Mouse (Mus musculus): ENCODE data around the gene Ssna1.

Gene Ssna1

DNA sequence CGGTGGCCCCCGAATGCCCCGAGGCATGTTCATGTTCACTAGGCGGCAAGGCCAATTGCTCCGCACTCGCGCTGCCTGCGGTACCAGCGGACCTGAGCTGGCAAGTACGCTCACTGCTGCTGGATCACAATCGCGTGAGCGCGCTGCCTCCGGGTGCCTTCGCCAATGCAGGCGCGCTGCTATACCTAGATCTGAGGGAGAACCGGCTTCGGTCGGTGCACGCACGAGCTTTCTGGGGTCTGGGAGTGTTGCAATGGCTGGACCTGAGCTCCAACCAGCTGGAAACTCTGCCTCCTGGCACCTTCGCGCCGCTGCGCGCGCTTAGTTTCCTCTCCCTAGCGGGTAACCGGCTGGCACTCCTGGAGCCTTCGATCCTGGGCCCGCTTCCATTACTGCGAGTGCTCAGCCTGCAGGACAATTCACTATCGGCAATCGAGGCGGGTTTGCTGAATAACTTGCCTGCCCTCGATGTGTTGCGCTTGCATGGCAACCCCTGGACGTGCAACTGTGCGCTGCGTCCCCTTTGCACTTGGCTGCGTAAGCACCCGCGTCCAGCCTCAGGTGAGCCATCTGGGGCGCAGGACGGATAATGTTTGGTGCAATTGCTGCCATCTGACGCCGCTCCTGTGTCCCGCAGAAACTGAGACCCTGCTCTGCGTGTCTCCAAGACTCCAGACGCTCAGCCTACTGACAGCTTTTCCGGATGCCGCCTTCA is 18.0 kb upstream of the Ssna1 start:
- DNase-seq (ENCODE audit: low read depth, low spot score), result peak; percentile 86

DNA sequence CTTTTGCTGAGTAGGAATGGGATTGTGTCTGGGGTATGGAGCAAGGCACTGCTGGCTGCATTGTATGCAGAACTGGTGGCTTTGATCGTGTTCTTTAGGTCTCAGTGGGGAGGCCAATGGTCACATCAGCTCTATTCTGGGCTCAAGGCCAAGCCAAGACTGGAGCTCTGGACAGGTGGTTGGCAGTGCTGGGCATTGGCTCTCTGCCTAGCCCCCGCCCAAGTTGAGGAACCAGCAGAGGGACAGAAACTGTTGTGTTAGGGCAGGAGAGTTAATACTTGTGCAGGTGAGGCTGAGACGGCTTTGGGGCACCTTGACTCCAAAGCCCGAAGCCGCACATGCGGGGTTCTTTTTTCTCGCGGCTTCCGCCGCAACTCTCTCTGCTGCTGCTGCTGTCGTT is 17.4 kb upstream of the Ssna1 start, which contains the start of gene Lrrc26:
Lrrc26 (plus strand) TSS at position 265 of the 400 bp plus-strand sequence.
- DNase-seq (ENCODE audit: low read depth, low spot score), result peak; percentile 81

DNA sequence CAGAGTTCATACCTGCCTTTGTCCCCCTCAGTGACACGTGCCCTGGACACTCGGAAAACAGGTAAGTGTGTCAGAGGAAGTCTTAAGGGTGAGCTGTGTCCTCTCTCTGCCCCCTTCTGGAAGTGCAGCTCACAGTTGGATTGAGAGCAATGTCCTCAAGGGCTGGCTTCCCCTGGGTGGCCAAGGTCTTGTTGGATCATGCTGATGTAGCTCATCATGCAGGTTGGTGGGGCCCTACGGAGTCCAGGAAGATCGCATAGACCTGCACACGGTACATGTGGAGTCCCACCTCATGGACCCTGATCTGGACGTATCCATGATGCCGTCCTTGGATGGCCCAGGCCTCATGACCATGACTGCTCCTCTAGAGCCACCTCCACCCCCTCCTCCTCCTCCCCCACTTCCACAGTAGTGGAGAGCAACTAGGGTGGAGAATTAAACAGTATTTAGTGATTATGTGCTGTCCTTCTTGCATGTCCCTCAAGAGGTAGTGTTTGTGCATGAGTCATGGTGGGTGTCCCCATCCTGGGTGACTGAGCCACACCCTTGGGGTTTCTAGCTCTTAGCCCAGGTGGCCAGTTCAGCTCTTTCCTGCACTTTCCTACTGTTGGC is 16.6 kb upstream of the Ssna1 start:
- no peak for DNase-seq (ENCODE audit: low read depth, low spot score)

DNA sequence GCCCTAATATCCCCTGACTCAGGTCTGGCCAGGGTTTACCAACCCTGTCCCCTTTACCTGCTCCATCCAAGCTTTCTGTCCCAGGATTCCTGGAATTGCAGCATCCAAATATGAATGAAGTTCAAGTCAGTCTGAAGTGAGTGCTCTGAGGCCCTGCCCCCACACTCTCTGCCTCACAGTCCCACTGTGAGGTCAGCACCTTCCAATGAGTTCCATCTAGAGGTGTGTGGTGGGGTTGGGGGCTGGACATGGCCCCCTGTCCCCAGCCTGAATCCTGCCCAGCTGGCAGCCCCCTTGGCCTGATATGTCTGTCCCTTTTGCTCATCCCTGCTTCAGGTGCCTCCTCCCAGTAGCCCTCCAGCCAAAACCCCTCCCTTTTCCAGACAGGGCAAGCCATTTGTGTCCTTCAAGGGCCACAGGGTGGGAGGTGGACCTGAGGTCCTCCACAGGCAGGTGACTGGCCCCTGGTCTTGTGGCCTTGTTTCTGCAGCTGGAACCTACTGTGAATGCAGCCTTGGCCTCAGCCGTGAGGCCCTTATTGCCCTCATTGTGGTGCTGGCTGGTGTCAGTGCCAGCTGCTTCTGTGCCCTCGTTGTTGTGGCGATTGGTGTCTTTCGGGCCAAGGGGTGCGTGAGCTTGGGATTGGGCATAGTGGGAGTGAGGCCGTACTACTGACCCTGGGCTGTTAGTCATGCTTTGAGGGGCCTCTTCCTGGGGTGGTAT is 15.8 kb upstream of the Ssna1 start, which contains the start of gene Tmem210:
Tmem210 (plus strand) TSS at position 219 of the 723 bp plus-strand sequence.
- no peak for DNase-seq (ENCODE audit: low read depth, low spot score)

DNA sequence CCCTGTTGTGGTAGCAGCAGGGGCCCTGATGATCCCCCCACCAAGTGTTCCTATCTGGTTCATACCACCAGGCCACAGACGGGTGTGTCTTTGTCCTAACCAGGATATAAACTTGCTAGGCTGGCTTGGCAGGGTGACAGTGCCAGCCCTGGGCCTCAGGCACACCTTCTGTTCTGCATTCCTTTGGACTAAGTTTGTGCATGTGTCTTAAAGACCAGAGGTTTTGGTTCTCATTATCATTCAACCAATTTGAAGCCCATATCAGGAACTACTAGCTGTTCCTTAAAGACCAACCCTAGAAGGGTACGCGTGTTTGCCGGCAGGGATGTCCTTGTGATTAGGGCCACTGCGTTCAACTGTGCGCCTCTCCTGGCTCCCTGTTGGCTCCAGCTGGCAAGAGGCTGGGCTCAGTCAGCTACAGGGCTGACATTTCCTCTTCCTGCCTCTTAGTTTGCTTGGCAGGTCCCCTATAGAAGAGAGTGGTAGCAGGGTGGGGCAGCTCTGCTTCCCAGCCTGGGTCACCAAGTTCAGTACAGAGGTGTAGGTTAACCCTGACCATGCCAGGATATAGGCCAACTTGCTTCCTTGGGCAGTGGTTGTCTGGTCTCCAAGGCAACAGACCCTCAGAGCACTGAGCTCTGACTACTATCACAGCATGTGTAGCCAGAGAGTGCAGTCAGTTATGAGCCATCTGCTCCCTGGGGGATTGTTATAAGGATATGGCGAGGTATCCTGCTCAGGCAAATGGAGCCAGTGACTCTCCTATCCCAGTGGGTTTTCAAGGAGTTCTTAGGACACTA is 14.8 kb upstream of the Ssna1 start:
- DNase-seq (ENCODE audit: low read depth, low spot score), result no peak

DNA sequence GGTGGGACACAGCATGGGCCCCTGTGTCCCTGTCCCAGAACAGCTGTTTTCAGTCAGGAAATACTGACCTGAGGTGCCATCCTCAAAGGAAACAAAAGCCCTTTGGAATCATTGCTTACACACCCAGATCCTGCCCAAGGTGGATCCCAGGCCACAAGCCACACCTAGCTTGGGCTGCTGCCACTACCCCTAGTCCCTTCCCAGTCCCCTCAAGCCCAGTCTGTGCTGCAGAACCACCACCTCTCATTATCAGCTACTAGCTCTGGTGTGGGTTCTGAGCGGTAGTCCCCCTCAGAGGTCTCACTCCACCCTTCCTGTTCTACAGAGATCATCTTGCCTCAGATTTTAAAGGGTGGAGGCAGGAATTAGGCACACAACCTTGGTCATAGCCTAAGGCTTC is 14.1 kb upstream of the Ssna1 start:
- DNase-seq (ENCODE audit: low read depth, low spot score), result no peak

DNA sequence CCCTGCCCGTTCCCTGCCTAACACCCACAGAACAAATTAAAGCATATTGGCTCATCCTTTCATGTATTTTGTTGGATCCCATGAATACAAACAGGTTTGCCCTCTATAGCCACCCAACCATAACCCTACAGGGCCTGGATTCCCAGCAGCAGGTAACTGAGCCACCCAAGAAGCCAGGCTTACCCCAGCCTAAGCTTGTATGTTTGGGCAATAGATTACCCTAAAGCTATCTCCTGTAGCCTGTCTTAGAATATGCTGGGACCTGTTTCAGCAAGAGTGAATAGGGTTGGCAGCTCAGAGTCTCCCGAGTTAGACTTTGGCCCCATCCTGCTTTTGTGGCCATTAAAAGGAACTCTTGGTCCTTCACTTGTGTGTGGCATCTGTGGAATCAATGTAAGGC is 13.3 kb upstream of the Ssna1 start:
- DNase-seq (ENCODE audit: low read depth, low spot score), result no peak

DNA sequence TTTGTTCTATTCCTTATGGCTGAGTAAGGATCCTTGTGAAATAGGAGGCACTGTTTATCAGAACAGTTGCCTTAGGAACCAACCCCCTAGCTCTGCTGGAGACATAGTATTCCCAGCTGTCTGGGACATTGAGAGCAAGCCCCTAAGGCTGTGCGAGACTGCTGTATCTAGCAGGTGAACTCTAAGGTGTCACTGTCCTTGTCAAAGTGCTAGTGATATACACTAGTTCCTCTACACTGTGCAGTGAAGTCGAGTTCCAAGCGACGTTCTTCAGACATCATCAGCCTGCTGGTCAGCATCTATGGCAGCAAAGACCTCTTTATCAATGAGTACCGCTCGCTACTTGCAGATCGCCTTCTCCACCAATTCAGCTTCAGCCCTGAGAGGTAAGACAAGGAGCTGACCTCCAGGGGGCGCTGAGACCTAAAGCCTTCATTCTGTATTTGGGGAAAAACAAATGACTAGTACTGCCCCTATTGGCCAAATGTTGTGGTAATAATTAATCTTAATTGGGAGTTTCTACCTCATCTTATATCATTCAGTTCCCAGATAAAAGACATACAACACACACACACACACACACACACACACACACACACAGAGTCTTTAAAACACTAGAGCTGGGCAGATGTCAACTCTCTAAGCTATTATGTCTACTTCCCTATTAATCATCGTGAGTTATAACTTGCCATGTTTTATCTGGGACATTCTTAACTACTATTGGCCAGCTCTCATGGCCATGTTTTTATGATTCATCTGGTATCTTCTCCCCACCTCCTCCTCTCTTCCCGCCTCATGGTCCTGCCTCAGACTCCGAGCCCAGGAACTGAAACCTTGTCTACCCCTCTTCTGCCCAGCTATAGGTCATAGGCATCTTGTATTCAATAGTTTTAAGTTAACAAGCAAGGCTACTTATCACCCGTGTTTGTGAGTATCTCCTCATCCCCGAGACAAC is 7.0 kb upstream of the Ssna1 start:
- peak; percentile 93 for DNase-seq (ENCODE audit: low read depth, low spot score)

DNA sequence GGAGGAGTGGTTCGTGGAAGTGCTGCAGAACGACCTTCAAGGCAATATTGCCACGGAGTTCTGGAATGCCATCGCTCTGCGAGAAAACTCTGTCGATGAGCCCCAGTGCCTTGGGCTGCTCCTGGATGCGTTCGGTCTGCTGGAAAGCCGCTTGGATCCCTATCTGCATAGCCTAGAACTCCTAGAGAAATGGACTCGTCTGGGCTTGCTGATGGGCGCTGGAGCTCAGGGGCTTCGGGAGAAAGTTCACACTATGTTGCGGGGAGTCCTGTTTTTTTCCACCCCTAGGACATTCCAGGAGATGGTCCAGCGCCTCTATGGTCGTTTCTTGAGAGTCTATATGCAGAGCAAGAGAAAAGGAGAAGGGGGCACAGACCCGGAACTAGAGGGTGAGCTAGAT is 772 bp upstream of the Ssna1 start:
- DNase-seq (ENCODE audit: low read depth, low spot score), result no peak

DNA sequence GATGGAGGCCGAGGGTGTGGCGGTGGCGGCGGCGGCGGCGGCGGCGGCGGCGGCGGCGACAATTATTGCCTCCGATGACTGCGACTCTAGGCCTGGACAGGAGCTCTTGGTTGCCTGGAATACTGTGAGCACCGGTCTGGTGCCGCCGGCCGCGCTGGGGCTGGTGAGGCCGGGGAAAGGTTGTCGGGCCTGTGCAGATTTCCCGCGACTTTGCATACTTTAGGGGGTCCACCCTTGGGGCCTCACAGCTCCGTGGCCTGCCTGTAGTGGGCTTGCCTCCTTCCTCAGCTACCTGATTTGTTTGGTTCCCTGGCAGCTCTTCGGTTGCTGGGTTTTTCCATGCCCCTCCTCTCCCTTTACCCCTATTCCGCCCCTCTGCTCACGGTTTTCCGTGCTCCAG is 277 bp upstream of the Ssna1 start:
- DNase-seq (ENCODE audit: low read depth, low spot score), result no peak

DNA sequence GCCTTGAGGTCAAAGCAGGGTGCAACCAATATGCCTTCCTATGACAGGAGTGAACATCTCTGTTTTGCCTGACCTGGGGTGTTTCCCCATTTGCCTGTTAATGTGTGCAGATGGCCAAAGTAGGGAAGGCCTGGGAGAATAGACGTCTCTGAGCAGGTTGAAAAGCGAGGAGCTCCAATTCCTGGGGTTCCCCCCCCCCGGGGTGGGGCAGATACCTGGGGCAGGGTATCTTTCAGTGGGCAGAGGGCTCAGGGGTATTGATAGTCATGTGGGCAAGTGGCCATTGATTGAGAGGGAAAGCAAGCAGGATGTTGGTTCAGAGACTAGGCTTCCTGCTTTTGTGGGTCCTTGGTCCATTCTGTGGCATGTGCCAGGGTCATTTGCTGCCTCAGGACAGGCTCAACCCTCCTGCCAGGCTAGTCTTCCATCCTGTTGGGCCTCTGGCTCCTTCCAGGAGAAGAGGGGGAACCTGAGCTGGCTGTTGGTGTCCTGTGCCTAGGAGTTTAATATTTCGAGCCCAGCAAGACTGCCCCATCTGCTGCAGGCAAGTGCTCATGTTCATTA is 4.4 kb downstream of the Ssna1 start:
- DNase-seq (ENCODE audit: low read depth, low spot score), result no peak

DNA sequence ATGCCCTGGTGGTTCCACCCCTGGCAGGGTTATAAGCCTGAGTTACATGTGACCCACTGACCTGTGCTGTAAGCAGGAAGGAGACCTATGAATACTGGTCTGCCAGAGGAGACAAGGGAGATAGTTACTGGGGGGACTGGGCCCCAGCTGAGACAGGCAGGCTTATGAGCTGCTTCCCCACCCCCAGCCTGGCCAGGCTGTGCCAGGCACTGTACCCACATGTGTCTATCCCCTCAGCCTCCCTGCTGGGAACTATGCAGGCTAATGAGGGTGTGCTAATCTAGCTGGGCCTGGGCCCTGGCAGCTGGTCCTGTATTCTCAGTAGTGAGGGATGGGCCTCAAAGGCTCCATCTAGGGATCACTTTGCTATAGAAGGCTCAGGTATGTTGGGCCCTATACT is 5.0 kb downstream of the Ssna1 start:
- DNase-seq (ENCODE audit: low read depth, low spot score), result peak; percentile 91

DNA sequence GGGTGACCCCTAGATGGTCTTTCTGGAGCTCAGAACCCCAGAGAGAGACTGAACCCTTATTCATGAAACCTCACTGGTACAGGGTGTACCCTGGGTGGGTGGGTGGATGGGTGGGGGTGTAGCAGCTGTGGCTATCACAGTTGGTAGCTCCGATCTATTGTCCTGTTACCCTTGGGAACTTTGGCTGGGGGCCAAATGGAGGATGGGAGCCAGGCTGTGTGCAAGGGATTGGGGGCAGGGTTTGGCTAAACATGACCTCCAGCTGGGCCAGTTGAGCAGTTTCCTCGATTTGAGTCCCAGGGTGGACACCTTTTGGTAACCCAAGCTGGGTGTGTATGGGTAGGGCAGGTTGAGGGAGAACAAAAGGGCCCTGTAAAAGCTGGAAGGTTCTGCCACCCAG is 5.5 kb downstream of the Ssna1 start:
- DNase-seq (ENCODE audit: low read depth, low spot score), result peak; percentile 93

DNA sequence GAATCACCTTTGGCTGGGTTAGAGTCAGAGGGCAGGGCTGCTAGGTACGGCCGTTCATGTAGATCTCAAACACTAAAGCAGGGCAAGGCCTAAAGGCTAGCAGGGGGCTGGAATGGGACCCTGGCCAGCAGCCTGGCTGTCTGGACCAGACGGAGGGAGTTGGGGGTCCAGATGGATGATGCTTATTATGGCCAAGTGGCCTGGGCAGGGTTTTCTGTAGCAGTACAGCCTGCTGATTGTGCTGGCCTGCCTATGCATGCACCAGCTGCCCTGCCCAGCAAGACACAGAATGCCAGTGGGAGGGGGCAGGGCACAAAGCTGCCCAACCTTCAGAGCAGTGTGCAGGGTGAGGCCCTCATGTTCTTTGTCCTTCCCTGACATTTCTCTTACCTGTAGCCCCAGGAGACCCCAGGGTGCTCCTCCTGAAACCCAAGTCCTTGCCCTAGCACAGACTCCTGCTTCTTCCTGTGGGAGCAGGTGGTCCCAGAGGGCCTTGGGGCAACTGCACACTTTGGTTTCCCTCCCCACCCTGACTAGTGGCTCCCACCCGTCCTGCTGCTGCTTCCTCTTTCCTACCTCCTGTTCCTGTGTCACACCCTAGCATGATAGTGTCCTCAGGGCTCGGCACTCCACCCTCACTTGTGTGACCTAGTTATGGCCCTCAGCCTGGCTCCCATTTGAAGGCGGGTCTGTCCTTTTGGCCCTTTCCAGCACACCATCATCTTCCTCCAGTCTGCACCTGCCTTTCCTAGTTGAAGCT is 6.2 kb downstream of the Ssna1 start:
- peak; percentile 99 for DNase-seq (ENCODE audit: low read depth, low spot score)

DNA sequence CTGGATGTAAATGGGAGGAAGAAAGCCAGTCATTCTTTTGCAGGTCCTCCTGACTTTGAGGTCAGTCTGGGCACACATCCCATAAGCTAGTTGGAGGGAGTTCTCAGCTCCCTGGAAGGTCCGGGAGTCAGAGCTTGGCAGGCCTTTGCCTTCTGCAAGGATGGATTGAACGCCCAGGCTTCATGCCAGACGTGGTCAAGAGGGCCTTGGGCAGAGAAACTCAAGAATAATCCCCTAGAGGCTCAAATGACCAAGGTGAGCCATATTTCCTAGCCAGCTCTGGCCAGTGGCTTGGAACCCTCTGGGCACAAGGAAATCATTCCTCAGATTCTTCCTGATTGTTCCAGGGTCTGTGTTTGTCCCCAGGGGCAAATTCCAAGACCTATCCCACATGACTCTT is 7.4 kb downstream of the Ssna1 start:
- peak; percentile 98 for DNase-seq (ENCODE audit: low read depth, low spot score)

DNA sequence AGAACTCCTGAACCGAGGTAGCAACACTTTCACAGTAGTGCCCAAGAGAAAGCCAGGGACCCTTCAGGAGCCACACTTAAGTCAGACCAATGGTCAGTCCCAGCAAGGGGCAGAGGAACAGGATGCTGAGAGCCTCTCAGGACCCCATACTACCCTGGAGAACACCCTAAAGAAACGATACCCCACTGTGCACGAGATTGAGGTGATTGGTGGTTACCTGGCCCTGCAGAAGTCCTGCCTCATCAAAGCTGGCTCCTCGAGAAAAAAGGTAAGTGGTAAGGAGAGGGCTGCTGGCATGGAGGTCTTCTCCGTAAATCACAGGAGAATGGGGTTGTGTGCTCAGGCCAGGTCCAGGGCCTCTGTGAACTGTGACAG is 8.0 kb downstream of the Ssna1 start:
- no peak for DNase-seq (ENCODE audit: low read depth, low spot score)

DNA sequence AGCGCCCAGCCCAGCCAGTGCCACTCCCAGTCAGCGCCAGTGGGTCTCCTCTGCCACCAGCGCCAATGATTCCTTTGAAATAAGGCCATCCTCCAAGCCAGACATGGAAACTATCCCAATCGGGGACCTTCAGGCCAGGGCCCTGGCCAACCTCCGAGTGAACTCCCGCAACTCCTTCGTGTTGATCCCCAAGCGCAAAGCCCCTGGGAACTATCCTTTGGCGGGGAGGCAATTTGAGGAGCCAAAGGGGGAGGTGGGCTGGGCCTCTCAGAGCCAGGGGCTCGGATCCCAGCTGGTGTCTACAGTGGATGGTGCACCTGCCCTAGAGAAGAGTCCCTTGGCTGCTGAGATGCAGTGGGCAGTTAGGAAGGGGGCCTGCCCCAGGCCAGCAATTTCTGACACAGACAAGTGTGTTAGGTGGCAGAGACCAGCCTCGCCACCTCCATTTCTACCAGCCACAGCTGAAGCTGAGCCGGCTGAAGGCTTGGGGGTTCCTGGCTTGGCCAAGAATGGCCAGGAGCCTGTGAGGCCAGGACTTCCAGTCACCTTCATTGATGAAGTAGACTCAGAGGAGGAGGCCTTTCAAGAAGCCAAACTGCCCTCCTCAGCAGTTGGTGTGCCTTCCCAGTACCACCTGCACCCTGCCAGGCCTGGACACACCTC is 8.5 kb downstream of the Ssna1 start:
- no peak for DNase-seq (ENCODE audit: low read depth, low spot score)

DNA sequence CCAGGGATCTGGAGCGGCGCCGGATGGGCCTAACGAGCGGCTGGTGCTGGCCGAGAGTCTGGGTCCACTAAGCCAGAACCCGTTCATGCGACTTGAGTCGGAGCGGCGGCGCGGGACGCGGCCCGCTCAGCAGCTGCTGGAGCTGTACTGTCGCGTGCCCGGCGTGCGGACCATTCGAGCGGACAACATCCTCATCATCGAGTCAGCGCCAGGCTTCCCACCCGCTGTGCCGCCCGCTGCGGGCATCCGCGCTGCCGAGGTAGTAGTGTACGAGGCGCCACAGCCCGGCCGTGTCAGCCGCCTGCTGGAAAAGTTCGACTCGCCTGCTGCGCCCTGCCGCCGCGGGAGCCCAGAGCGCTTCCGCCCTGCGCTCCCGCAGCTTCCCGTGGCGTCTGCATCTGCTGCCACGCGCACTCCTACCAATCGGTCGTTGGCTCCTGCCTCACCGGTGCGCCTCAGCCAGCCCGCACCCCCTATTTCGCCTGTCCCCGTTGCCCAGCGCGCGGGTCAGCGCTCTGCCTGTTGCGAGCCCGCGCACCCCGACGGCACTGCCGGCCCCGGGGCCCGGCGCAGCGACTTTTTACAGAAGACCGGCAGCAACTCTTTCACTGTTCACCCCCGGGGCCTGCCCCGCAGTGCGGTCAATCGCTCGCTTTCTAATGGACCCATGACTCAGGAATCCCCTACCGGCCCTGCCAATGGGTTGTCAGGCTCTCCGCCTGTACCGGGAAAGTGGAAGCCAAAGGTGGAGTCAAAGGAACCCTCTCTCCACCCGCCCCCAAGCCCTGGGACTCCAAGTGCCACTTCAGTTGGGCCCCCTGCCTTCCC is 9.2 kb downstream of the Ssna1 start:
- peak; percentile 77 for DNase-seq (ENCODE audit: low read depth, low spot score)
